Mouse (Mus musculus): ENCODE measurements around the gene Ptgs2.

DNA sequence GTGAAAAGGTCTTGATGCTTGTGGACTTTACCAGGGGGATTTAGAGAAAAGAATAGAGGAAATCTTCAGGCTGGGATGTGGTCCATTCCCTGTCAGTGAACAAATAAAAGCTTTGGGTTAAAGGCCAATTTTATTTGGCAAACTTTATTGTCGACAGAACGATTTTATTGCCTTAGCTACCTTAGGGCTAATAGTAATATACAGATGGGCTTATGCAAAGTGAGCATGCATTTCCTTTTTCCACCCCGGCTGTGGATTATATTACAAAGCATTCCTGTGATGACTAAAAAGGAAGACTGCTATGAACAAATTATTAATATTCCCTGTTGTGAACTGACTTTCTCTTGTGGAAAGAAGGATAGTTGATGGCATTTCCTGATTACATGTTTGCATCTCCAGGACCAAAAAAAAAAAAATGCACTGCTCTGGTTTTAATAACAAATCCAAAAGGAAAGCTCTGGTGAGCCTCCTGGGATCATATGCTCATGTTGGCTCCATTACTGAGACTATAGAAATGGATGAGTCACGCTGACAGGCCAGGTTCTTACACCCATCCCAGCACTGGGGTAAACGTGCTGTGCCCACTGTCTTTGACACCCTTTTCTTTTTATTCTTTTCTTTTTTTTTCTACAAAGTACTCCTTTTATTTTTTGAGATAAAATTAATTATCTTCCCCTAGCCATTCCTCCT is 30.9 kb downstream of the Ptgs2 start:
- no peak for TF ChIP-seq CTCF (IDR thresholded peaks at IDR 0.05)
- no peak for TF ChIP-seq POLR2A (IDR thresholded peaks at IDR 0.05; ENCODE audit: insufficient read depth, low read depth, low read length)

Measured in heart, adult 2 months (tissue).